Mouse (Mus musculus) urinary bladder, postnatal 0 days (tissue): ENCODE data around the gene Fgfr2. TPM values are rescaled to one million over a fixed set of nuclear protein-coding genes. Genes with fewer than 3 reads are reported as not detected.

Experiments
- polyA plus RNA-seq: library from polyadenylated mRNA; unstranded; fragments of >200 nt; fragmentation: Nextera tagmentation; extraction: Ambion mirVana; gene quantifications from 2 replicates; pipeline ENCODE4 v1.2.1, GENCODE M21; 2015

The Fgfr2 gene
- polyA plus RNA-seq: 46.6 and 51.7 TPM in 2 replicates

GRCm38 (mm10) chr7:133123244-133123998, at the start of gene Fgfr2:
Gene Fgfr2 (minus strand): TSS chr7:133123350.

GRCm38 (mm10) chr7:133123999-133124700, 1.0 kb upstream of the Fgfr2 start, which contains the start of gene Ctbp2:
Gene Ctbp2 (minus strand): TSS chr7:133124354.

GRCm38 (mm10) chr7:132930850-132931559, 192.1 kb downstream of the Fgfr2 start, which contains the start of gene Zranb1:
Gene Zranb1 (plus strand): TSS chr7:132931142.

GRCm38 (mm10) chr7:132859042-132859958, 263.9 kb downstream of the Fgfr2 start, which contains the start of gene Abraxas2:
Gene Abraxas2 (plus strand): TSS chr7:132859225.

GRCm38 (mm10) chr7:132852173-132852844, 270.8 kb downstream of the Fgfr2 start, which contains the start of gene Eef1akmt2:
Gene Eef1akmt2 (minus strand): TSS chr7:132852673.

GRCm38 (mm10) chr7:132813416-132814088, 309.6 kb downstream of the Fgfr2 start, which contains the start of gene Fam53b:
Gene Fam53b (minus strand): TSS chr7:132813886.

GRCm38 (mm10) chr7:132610468-132611318, 512.5 kb downstream of the Fgfr2 start, which contains the start of gene Lhpp:
Gene Lhpp (plus strand): TSS chr7:132610638.

GRCm38 (mm10) chr7:132599071-132599975, 523.8 kb downstream of the Fgfr2 start, which contains the start of gene Nkx1-2:
Gene Nkx1-2 (minus strand): TSS chr7:132599637.

GRCm38 (mm10) chr7:132576116-132576650, 547.0 kb downstream of the Fgfr2 start, which contains the start of gene Oat:
Gene Oat (minus strand): TSS chr7:132576398.

GRCm38 (mm10) chr7:132317036-132317541, 806.1 kb downstream of the Fgfr2 start, which contains the start of gene Chst15:
Gene Chst15 (minus strand): TSS chr7:132317228.

GRCm38 (mm10) chr7:132154368-132154961, 968.7 kb downstream of the Fgfr2 start, which contains the start of gene Cpxm2:
Gene Cpxm2 (minus strand): TSS chr7:132154739.

GRCm38 (mm10) chr7:131966023-131966915, 1156.9 kb downstream of the Fgfr2 start, which contains the start of gene Gpr26:
Gene Gpr26 (plus strand): TSS chr7:131966460.

GRCm38 (mm10) chr7:131559986-131560696, 1563.0 kb downstream of the Fgfr2 start, which contains the start of gene Bub3:
Gene Bub3 (plus strand): TSS chr7:131560222.

GRCm38 (mm10) chr7:131548473-131548872, 1574.7 kb downstream of the Fgfr2 start, which contains the start of gene Hmx2:
Gene Hmx2 (plus strand): TSS chr7:131548773.

